Mouse (Mus musculus): ENCODE measurements around the gene Cacna1e. TPM values are rescaled to one million over a fixed set of nuclear protein-coding genes. Genes with fewer than 3 reads are reported as not detected.

Gene Cacna1e
- polyA plus RNA-seq, 1 experiment from 2014 or later: 1.3 TPM

DNA sequence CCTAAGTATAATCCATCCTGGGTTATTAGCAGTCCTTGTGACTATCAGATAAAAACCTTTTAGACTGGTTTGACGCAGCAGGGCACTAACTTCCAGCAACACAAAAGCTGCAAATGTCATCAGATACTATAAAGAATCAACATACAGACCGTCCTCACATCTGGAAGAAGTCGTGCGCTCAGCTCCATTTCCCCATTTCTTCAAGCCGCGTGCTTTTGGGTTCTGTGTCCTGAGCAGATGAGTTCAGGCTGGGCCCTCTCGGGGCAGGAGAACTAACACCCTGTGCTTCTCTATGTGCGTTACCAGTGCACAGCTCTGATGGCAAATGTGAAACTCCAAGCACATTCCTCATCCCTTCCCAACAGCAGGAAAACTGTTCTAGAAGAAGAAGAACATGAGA lies 177.3 kb downstream of the Cacna1e start:
- H3K36me3 ChIP-seq: no peaks in the 10 kb centered on the region
- no peak overlapping the region for H3K27ac ChIP-seq (replicated peaks)
- H3K9me3 ChIP-seq (replicated peaks): no peaks in the 10 kb centered on the region
- no peak overlapping the region for H3K9ac ChIP-seq
- H3K4me3 ChIP-seq (replicated peaks): no peak overlapping the region
- no peak for ATAC-seq (ENCODE audit: insufficient number of reproducible peaks, low FRiP score, low TSS enrichment, low read depth)
- H3K4me1 ChIP-seq: peaks cover 27% of the 10 kb centered on the region
- H3K4me2 ChIP-seq (replicated peaks): no peak overlapping the region
- no peaks in the 10 kb centered on the region for H3K27me3 ChIP-seq
- 80% methylated on average over 8 of the region's 8 CpGs for WGBS

DNA sequence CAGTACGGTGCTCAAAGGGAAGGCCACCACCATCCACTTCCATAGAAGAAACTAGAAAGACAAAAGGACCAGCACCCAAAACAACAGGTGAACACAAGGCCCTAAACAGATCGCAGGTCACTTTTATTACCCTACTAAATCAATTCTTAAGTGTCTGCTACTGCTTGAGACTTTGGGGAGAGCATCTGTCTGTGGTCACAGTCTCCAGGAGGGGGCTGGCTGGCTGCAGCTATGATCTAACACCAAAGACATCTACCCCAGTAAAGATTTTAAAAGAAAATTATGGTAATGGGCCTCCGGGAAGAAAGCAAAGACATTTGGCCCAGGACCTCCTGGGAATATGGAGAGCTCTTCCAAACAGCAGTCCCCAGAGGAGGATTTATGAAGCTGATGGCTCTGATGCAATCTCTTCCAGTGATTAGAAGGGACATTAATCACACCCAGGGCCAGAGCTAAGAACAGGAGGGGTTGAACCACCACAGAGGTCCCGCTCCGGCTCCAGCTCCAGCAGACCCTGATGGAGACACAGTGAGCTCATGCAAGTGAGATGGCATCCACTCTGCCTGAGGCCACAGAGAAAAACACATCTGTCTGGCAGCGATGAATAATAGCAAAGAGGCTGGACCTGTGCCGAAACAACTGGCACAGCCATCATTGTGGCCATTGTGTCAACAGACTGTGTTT lies 178.3 kb downstream of the Cacna1e start:
- WGBS: 62% methylated on average over 7 of the region's 7 CpGs

DNA sequence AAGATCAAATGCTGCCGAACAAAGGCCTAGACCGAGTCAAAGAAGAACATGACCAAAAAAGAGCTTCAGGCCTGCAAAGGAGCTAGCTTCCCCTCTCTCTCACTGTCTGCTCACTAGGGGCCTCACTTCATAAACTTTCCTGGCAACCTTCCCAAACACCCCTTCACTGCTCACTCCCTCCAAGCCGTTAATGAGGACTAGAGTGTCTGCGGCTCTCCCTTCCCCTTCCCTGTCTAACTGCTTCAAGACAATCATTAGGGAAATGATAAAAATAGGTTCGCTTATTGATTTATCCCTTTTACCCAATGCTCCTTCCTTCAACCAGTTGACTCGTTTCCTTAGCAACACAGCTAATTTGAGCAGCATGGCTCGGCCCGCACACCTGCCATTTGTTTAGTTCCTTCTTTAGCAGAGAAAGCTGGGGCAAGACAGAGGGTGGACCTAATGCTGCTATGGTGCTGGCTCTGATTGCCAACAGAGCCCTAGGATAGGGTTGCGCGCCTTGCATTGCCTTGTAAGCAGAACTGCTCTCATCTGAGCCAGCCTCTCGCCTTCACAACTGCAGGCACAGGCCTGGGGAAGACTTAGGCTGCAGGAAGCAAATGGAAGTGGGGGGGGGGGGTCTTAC lies 179.6 kb downstream of the Cacna1e start:
- no peak overlapping the region for H3K4me3 ChIP-seq (replicated peaks)
- no peaks in the 10 kb centered on the region for H3K9me3 ChIP-seq (replicated peaks)
- H3K4me2 ChIP-seq (replicated peaks): no peak overlapping the region
- H3K9ac ChIP-seq: no peak overlapping the region
- peaks cover 27% of the 10 kb centered on the region for H3K4me1 ChIP-seq
- no peaks in the 10 kb centered on the region for H3K36me3 ChIP-seq
- H3K27me3 ChIP-seq: no peaks in the 10 kb centered on the region
- WGBS: 41% methylated on average over 11 of the region's 11 CpGs
- H3K27ac ChIP-seq (replicated peaks): no peak overlapping the region
- ATAC-seq (ENCODE audit: insufficient number of reproducible peaks, low FRiP score, low TSS enrichment, low read depth): peak; percentile 77; the same call in 1 of the 2 replicates

More for the DNA sequence above, 178.3 kb downstream of the Cacna1e start:
- Histone ChIP-seq H3K9me3 (replicated peaks) (no peaks in the 10 kb centered on the region), H3K4me2 (replicated peaks) (no peak overlapping the region), H3K27me3 (no peaks in the 10 kb centered on the region), H3K4me1 (peaks cover 27% of the 10 kb centered on the region), H3K36me3 (no peaks in the 10 kb centered on the region), H3K27ac (replicated peaks) (no peak overlapping the region), H3K4me3 (replicated peaks) (no peak overlapping the region), H3K9ac (no peak overlapping the region)
- no peak for ATAC-seq (ENCODE audit: insufficient number of reproducible peaks, low FRiP score, low TSS enrichment, low read depth)

DNA sequence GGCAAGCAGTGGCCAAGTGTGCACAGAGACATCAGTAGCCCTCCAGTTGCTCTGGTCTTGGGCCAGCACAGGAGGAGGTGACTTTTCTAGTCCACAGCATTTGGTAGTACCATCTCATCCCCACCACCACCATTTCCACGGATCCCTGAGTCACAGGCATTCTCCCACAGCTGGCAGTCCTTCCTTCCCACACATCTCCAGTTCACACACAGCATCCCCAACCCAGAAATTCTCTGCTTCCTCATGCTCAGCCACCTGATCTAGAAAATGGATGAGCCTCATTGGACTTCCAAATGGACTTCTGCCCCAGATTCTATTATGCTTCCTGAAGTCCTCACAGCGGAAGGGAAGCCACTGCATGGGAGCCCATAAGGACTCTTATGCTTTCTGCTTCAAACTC lies 181.7 kb downstream of the Cacna1e start:
- Histone ChIP-seq H3K27me3 (no peaks in the 10 kb centered on the region), H3K36me3 (no peaks in the 10 kb centered on the region), H3K4me2 (replicated peaks) (no peak overlapping the region), H3K4me1 (peaks cover 27% of the 10 kb centered on the region), H3K9ac (no peak overlapping the region), H3K9me3 (replicated peaks) (no peaks in the 10 kb centered on the region), H3K4me3 (replicated peaks) (no peak overlapping the region), H3K27ac (replicated peaks) (no peak overlapping the region)
- no peak for ATAC-seq (ENCODE audit: insufficient number of reproducible peaks, low FRiP score, low TSS enrichment, low read depth)
- 83% methylated on average over 2 of the region's 2 CpGs for WGBS

DNA sequence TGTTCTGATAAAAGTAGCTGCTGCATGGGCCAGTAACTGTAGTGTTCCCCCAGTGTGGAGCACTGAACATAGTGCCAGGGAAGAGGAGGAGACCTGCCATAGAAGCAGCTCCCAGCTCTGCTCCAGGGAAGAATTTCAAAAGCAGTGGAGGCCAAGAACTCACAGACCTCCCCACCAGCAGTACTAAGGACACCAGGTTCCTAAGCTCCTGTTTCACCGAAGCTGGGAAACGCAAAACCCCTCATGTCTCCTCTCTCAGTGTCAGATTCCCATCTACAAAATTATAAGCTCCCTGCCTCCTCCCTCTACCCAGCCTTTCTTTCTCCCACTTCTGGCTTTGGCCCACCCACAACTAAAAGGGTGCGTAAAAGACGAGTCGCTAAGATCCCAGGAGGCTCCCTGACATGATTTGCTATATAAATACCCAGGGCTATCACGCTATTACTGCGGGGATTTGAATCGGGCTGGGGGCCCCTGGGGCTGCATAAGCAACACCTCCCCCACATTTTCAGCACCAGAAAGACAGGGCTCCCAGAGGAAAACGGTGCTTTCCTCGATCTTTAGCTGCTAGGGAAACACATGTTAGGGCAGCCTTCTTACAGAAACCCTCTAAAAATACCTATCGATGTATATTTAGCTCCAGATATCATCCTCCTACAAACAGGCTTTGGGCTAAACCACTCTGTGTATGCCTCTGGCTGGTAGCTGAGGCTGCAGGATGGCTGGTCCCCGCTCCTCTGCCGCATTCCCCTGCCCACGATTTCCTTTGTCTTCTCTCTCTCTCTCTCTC lies 195.2 kb downstream of the Cacna1e start:
- Histone ChIP-seq H3K9me3 (replicated peaks) (no peaks in the 10 kb centered on the region), H3K27ac (replicated peaks) (no peak overlapping the region), H3K27me3 (no peaks in the 10 kb centered on the region), H3K4me1 (peaks cover 8% of the 10 kb centered on the region; the same call in 1 of the 2 replicates), H3K4me2 (replicated peaks) (0 out of 2 replicates have a peak overlapping the region, but pooled peaks have one; percentile 6), H3K4me3 (replicated peaks) (no peak overlapping the region), H3K9ac (no peak overlapping the region), H3K36me3 (no peaks in the 10 kb centered on the region)
- WGBS: 24% methylated on average over 14 of the region's 14 CpGs
- ATAC-seq (ENCODE audit: insufficient number of reproducible peaks, low FRiP score, low TSS enrichment, low read depth): no peak

DNA sequence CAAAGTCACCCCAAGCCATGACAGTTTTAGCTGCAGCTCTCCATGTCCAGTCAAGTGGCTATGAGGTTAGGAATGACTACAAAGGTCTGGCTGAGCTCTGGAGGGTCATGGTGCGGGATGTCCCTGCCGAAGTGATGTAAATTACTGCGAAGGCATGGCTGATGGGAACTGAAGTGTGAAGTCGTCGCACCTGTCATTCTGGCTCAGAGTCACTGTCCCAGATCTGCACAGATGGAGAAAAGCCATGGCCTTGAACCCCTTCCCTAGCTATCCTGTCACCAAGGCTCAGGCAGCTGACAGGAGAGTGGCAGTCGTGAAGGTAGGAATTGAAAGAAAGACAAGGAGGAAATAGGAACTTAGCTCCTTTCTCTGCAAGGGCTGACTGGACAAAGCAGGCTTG lies 197.4 kb downstream of the Cacna1e start:
- no peak for ATAC-seq (ENCODE audit: insufficient number of reproducible peaks, low FRiP score, low TSS enrichment, low read depth)
- no peak overlapping the region for H3K9ac ChIP-seq
- no peak overlapping the region for H3K27ac ChIP-seq (replicated peaks)
- H3K36me3 ChIP-seq: no peaks in the 10 kb centered on the region
- H3K4me1 ChIP-seq: peaks cover 8% of the 10 kb centered on the region; the same call in 1 of the 2 replicates
- H3K27me3 ChIP-seq: no peaks in the 10 kb centered on the region
- 73% methylated on average over 6 of the region's 6 CpGs for WGBS
- no peak overlapping the region for H3K4me2 ChIP-seq (replicated peaks)
- H3K4me3 ChIP-seq (replicated peaks): no peak overlapping the region
- no peaks in the 10 kb centered on the region for H3K9me3 ChIP-seq (replicated peaks)

DNA sequence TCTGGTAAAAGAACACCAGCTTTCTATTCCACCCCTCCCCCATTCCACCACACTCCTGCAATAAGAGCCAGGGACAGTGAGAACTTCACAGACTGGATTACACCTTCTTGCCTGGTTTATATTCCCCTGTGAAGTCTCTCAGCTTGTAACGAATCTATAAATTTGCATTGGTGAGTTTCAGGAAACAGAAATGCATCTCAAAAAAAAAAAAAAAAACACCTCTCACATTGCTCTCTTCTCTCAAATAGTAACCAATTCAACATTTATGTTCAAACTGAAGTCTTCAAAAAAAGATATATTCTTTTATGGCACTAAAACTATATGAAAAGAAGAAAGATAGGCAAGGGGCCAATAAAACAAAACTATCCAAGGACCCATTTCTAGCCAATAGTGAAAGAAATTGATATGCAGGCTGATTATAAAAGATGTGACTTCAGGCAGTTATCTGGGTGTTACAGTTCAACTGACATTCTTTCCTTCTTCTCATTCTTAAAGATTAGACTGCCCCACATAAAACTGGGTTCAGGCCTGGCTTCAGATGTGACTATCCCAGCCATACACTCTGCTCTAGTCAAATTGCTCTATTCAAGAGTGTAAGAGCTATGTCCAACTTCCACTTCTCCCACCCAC lies 200.7 kb downstream of the Cacna1e start:
- ATAC-seq (ENCODE audit: insufficient number of reproducible peaks, low FRiP score, low TSS enrichment, low read depth): no peak
- no peaks in the 10 kb centered on the region for H3K27me3 ChIP-seq
- H3K36me3 ChIP-seq: no peaks in the 10 kb centered on the region
- no peaks in the 10 kb centered on the region for H3K9me3 ChIP-seq (replicated peaks)
- H3K27ac ChIP-seq (replicated peaks): no peak overlapping the region
- WGBS: 64% methylated on average over 1 of the region's 1 CpGs
- no peaks in the 10 kb centered on the region for H3K4me1 ChIP-seq
- H3K9ac ChIP-seq: no peak overlapping the region
- no peak overlapping the region for H3K4me2 ChIP-seq (replicated peaks)
- no peak overlapping the region for H3K4me3 ChIP-seq (replicated peaks)

DNA sequence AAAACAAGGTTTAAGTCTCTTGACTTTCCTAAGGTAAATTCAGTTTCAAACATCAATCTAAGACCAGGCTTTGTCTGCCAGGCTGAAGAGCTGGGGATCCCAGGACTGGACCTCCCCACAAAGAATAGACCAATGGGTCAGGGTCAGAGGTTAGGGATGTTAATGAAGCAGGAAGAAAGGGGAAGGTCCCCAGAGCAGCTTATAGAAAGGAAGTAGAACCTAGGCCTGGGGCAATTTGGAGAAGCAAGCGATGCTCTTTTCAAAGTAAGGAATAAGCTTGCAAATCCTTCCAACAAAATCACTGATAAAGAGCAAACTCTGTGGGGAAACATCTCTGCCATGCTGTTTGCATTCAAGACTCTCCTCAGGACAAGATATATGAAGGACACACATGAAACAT lies 205.3 kb downstream of the Cacna1e start:
- Histone ChIP-seq H3K27ac (replicated peaks) (no peak overlapping the region), H3K27me3 (no peaks in the 10 kb centered on the region), H3K4me1 (no peaks in the 10 kb centered on the region), H3K9ac (no peak overlapping the region), H3K36me3 (no peaks in the 10 kb centered on the region), H3K4me3 (replicated peaks) (no peak overlapping the region), H3K9me3 (replicated peaks) (no peaks in the 10 kb centered on the region), H3K4me2 (replicated peaks) (no peak overlapping the region)
- ATAC-seq (ENCODE audit: insufficient number of reproducible peaks, low FRiP score, low TSS enrichment, low read depth): no peak
- 38% methylated on average over 1 of the region's 1 CpGs for WGBS

DNA sequence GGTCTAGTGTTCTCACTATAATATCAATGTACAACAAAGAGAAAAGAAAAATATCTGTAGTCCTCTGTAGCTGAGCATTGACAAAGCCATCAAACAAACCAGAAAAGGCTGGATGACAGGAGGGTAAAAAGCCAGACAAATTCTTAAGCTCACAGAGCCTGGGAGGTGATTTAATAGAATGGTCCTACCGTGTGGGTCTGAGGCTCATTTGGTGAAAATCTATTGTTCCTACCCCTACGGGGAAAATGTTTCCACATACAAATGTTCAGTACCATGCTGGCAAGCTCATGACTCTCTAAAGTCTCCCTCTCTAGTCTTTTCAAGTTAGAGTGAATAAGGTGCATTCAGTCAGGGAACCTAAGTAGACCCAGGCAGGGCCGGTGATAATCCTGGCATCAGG lies 206.2 kb downstream of the Cacna1e start:
- Histone ChIP-seq H3K4me1 (no peaks in the 10 kb centered on the region), H3K9me3 (replicated peaks) (no peaks in the 10 kb centered on the region), H3K4me2 (replicated peaks) (no peak overlapping the region), H3K27me3 (no peaks in the 10 kb centered on the region), H3K9ac (no peak overlapping the region), H3K36me3 (no peaks in the 10 kb centered on the region), H3K27ac (replicated peaks) (no peak overlapping the region), H3K4me3 (replicated peaks) (no peak overlapping the region)
- WGBS: 66% methylated on average over 3 of the region's 3 CpGs
- ATAC-seq (ENCODE audit: insufficient number of reproducible peaks, low FRiP score, low TSS enrichment, low read depth): no peak

DNA sequence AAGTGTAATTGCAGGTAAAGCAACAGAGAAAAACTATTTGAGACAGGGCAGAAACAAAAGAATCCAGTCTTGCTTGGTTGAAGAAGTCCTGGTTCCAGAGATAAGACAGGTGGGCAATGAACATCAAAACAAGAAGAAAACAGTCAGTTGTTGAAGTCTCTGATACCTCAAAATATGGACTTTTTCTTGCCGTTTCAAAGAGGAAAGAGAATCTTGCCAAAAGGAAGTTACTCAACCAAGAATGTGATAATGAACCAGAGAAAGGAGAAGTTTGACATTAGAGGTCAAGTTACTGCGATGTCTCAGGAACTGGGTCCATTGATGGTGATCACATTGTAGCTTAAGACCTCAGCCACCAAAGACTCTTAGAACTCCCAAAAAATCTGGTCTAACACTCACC lies 206.6 kb downstream of the Cacna1e start:
- Histone ChIP-seq H3K27me3 (no peaks in the 10 kb centered on the region), H3K36me3 (no peaks in the 10 kb centered on the region), H3K4me2 (replicated peaks) (no peak overlapping the region), H3K4me1 (peaks cover 3% of the 10 kb centered on the region; the same call in 1 of the 2 replicates), H3K4me3 (replicated peaks) (no peak overlapping the region), H3K9me3 (replicated peaks) (no peaks in the 10 kb centered on the region), H3K9ac (no peak overlapping the region), H3K27ac (replicated peaks) (no peak overlapping the region)
- 57% methylated on average over 2 of the region's 2 CpGs for WGBS
- no peak for ATAC-seq (ENCODE audit: insufficient number of reproducible peaks, low FRiP score, low TSS enrichment, low read depth)

DNA sequence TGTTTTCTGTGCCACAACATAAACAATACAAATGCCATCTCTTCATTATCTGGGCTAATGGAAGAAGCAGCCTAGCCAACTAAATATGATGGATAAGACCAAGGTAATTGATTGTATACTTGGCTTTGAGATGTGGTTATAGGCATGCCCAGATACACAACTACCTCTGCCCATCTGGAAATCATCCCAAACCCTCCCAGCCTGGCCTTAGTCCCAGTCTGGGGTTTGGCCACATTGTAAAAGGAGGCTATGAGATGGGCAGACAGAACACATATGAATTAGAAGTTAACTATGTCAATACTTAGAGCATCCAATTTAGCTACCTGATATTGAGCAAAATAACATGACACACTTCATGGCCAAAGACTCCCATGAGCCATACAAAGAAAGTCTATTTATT lies 220.6 kb downstream of the Cacna1e start:
- no peaks in the 10 kb centered on the region for H3K9me3 ChIP-seq (replicated peaks)
- H3K9ac ChIP-seq: no peak overlapping the region
- H3K4me2 ChIP-seq (replicated peaks): no peak overlapping the region
- H3K4me1 ChIP-seq: no peaks in the 10 kb centered on the region
- no peaks in the 10 kb centered on the region for H3K36me3 ChIP-seq
- ATAC-seq (ENCODE audit: insufficient number of reproducible peaks, low FRiP score, low TSS enrichment, low read depth): no peak
- H3K27me3 ChIP-seq: no peaks in the 10 kb centered on the region
- H3K27ac ChIP-seq (replicated peaks): no peak overlapping the region
- no peak overlapping the region for H3K4me3 ChIP-seq (replicated peaks)
